Mouse (Mus musculus) E14TG2a.4 (cell line): ENCODE measurements around the gene Prkn.

Experiments
- CTCF ChIP-seq: conservative IDR thresholded peaks from 2 replicates; pipeline ENCODE4 v1.5.1; 2014; ENCODE audit warnings: low read length
- POU5F1 ChIP-seq: IDR thresholded peaks from 2 replicates; pipeline ENCODE4 v1.6.1; 2014; ENCODE audit warnings: low read length, borderline replicate concordance

- TF ChIP-seq CTCF, result no peak
- no peak for TF ChIP-seq POU5F1
Observed at GRCm38 (mm10) chr17:12061381-12061780, 1221.2 kb downstream of the Prkn start.
